Mouse (Mus musculus) layer of hippocampus, adult 9-11 months (tissue): ENCODE results near the gene Cldn5.

ENCODE experiments used
- DNase-seq: peaks from one replicate; pipeline ENCODE4 v3.0.0; 2022

Cldn5 gene

GRCm38 (mm10) chr16:18776556-18777100 lies at the start of gene Cldn5:
Gene Cldn5, plus strand, starts transcription at chr16:18776847.
- no peak for DNase-seq

DNA sequence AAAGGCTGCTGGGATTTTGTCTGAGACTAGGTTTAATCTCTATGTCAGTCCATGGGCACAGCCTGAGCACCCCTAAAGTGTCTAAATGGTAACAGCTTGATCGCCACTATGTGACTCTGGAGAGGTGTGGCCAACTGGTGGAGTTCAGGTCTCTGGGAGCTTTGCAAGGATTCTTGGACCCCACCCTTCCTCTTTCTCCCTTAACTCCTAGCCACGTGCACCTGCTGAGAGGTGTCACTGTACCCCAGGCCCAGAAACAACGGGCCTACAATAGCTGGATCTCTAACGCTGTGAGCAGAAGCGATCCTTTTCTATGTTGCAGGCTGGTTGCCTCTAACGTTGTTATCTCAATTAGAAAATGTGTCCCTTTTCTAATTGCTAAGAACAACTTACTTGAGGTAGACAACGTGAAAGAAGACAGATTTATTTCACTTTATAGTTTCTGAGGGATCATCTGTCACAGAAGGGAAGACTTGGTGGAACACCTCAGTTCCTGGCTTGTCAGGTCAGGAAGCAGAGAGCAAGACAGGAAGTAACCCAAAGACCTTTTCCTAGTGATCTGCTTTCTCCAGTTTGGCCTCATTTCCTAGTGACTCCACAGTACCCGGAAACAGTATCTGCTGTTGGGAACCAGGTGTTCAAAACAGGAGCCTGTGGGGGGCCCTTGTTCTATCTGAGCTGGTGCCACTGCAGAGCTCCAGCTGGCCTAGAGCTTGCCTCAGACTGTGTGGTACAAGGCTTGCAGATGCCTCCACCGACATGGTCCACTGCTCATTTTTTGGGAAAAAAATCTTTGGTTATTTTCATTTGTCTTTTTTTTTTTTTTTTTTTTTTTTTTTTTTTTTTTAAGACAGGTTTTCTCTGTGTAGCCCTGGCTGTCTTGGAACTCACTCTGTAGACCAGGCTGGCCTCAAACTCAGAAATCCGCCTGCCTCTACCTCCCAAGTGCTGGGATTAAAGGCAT lies 48.8 kb upstream of the Cldn5 start:
- no peak for DNase-seq

DNA sequence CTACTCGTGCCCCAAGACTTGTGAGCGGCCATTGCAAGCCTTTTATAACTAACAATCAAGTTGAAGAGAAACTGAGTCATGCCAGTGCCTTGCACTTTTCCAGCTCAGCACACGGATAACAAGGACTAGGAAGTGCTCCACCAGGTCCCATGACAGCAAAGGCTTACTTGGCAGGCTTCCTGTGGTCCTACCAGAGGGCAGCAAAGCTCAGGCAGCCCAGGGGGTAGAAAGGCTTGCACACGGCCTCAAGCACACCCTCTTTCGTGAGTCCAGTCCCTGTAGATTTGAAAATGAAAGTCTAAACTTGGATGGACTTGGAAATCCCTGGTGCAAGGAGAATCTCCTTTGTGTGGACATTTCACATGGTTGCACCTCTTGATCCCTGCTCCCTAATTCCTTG lies 47.5 kb upstream of the Cldn5 start:
- no peak for DNase-seq

- no peak for DNase-seq
These were observed 46.0 kb upstream of the Cldn5 start for GRCm38 (mm10) chr16:18730640-18731039.

DNA sequence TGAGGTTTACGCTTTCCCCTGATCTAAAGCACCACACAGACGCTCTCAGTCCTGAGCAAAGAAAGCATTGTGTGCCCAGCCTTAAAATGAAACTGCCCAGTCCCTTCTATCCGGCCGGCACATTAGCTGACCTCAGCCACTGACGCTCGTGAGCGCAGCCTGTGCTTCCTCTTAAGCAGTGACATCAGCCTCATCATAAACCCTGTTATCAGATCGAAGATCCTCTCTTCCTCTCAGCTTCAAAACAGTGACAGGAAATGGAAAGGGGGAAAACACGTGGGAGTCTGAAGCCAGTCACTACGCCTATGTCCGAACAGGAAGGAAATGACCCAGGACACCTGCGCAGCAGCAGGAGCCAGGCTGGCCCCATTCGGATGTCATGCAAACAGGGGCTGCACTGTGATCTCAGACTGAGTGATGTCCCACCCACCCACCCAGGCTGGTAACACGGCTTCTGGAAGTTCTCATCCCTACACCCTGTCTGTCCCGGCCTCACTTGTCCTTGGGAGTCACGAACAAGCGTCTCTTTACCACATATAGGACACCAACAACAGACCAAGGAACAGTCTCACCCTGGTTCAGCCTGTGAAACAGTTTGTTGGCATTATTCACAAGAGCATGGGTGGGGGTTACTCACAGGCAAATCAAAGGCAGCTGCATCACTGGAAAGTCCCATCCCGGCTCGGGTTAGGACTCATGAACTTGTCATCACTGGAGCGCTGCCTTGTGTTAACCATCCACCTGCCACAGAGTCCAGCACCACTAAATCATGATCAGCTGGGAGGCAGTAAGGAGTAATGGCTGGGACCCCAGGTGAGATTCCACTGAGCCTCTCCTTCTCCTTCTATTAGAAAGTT lies 43.3 kb upstream of the Cldn5 start:
- DNase-seq: no peak

DNA sequence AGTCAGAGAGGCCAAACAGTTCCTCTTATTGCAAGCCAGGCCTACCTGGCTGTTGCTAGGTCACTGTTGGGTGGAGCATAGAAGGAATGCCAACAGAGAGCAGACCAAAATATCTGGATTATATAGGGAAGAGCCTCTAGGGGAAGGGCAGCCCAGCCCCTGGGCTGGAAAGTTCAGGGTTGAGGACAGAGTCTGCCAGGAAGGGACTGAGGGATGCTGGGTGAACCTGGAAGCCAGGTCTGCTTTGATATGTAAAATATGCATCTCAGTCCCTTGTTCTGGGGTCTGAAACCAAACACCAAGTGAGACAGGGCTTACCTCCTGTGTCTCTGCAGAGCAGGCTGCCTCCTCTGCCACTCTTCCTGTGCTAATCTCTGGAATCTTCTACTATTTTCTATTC lies 38.3 kb upstream of the Cldn5 start:
- no peak for DNase-seq

- no peak for DNase-seq
These were observed 30.2 kb upstream of the Cldn5 start for GRCm38 (mm10) chr16:18746268-18747122.

- DNase-seq: no peak
These were observed 25.5 kb upstream of the Cldn5 start for GRCm38 (mm10) chr16:18751101-18751500.

- no peak for DNase-seq
These were observed 24.7 kb upstream of the Cldn5 start for GRCm38 (mm10) chr16:18751885-18752499.

- no peak for DNase-seq
These were observed 14.9 kb upstream of the Cldn5 start for GRCm38 (mm10) chr16:18761734-18762133.

GRCm38 (mm10) chr16:18762960-18763359 lies 13.7 kb upstream of the Cldn5 start:
- no peak for DNase-seq

DNA sequence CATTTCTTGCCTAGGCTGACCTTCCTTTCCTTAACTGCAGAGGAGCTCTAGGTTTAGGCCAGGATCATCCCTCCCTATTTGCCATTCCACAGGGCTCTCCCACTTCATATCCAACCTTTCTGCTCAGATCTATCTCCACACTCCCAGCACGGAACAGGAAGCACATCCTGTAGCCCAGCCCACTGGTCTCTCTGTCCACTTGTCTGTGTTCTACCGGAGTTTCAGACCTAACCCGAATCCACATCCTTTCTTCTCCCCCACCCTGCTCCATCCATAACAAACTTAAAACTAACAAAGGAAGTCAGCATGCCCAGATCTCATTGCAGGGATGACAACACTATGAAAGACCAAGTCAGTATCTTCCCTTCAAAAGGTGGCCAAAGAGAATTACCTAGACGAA lies 10.3 kb upstream of the Cldn5 start:
- DNase-seq: no peak

- no peak for DNase-seq
These were observed 7.1 kb upstream of the Cldn5 start for GRCm38 (mm10) chr16:18769501-18769900.

GRCm38 (mm10) chr16:18773936-18774335 lies 2.7 kb upstream of the Cldn5 start:
- no peak for DNase-seq

GRCm38 (mm10) chr16:18775621-18776555 lies 759 bp upstream of the Cldn5 start:
- no peak for DNase-seq

DNA sequence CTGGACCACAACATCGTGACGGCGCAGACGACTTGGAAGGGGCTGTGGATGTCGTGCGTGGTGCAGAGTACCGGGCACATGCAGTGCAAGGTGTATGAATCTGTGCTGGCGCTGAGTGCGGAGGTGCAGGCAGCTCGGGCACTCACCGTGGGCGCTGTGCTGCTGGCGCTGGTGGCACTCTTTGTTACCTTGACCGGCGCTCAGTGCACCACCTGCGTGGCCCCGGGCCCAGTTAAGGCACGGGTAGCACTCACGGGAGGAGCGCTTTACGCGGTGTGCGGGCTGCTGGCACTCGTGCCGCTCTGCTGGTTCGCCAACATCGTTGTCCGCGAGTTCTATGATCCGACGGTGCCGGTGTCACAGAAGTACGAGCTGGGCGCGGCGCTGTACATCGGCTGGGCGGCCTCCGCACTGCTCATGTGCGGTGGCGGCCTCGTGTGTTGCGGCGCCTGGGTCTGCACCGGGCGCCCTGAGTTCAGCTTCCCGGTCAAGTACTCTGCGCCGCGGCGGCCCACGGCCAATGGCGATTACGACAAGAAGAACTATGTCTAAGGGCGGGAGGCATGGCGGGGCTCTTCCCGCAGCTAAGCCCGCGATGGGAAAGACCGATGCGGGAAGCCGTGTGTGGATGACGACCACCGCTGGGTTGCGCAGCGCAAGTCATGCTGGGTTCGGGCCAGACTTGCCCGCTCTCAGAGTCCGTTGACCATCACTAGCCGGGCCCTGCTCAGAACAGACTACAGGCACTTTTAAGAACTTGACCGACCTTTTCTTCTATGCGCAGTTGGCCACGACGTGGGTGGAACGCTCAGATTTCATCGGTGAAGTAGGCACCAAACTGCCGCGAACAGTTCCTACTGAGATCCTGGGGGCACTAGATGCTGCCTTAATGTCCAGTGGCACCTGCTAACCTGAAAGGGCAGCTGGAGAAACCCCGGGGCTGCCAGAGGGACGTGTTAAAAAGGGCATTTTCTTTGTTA lies 744 bp downstream of the Cldn5 start:
- no peak for DNase-seq

DNA sequence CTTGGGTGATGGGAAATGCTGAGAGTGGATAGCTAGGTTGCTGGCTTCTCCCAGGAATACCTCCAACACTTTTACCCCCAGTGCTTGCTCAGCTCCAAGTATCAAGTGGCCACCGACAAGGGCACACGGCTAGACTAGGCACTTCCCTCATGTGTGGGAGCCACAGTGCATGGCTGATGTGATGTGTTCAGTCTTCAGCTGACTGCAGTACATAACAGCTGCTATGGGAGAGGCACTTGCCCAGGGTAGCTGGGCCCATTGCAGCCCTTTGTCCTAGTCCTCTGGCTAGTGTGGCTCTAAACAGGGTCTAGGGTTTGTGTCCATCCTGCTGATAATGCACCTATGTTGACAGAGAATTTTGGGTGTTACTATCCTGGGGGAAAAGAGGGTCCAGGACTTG lies 1.8 kb downstream of the Cldn5 start:
- DNase-seq: no peak

DNA sequence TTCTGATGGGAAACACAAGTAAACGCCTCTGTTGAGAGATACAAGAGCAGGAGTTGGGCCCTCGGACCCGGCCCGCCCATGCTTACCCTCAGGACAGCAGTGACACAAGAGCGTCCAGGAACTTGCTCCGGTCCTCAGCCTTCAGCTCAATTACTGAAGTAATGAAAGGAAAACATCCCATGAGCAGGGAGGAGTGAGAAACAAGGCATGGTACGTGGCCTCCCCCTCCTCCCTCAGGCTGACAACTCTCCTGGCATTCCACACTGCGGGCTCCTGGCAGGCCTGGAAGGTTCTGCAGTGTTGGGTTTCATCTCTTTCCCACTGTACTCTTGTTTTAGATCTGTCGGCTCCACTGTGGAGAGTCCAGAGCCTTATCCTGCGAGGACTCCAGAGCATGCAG lies 5.2 kb downstream of the Cldn5 start:
- no peak for DNase-seq

GRCm38 (mm10) chr16:18785025-18785424 lies 8.4 kb downstream of the Cldn5 start:
- no peak for DNase-seq

DNA sequence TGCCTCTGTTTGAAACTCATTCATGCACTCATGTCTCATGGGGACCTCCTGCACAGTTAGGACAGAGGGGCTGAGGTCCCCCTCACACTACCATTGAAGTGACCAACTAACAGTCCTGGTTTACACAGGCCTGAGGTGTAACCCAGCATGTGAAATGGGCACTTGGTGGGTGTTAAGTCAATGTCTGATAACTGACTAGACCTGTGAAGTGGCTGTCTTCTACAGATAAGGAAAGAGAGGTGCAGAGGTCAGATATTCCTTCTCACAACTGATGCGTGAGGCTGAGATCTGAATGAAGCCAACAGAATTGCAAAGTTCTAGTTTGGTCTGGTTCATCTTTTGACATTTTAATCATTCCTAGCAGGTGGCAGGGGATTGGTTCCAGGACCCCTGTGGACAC lies 8.8 kb downstream of the Cldn5 start:
- no peak for DNase-seq
